Mouse (Mus musculus) liver, embryonic 11.5 days (tissue): ENCODE measurements around the gene E2f7. TPM values are rescaled to one million over a fixed set of nuclear protein-coding genes. Genes with fewer than 3 reads are reported as not detected.

Experiments used
- polyA plus RNA-seq: library from polyadenylated mRNA; unstranded; fragments of >200 nt; fragmentation: Nextera tagmentation; extraction: Ambion mirVana; gene quantifications from 2 replicates; pipeline ENCODE4 v1.2.1, GENCODE M21; 2014

Gene E2f7
- polyA plus RNA-seq, 1 experiment from 2014 or later, result 18.8 TPM

Other genes starting within 250 kb of the E2f7 start
- gene Csrp2, start 174.3 kb downstream of the E2f7 start, polyA plus RNA-seq, result 64.4 and 72.4 TPM in 2 replicates